Mouse (Mus musculus): ENCODE results near the gene Rps6ka5. TPM values are rescaled to one million over a fixed set of nuclear protein-coding genes. Genes with fewer than 3 reads are reported as not detected.
A peak's percentile ranks its signal among the peaks of the same experiment; 100 is the strongest.

Gene Rps6ka5
- polyA plus RNA-seq, 1 experiment from 2014 or later: 2.2 TPM

DNA sequence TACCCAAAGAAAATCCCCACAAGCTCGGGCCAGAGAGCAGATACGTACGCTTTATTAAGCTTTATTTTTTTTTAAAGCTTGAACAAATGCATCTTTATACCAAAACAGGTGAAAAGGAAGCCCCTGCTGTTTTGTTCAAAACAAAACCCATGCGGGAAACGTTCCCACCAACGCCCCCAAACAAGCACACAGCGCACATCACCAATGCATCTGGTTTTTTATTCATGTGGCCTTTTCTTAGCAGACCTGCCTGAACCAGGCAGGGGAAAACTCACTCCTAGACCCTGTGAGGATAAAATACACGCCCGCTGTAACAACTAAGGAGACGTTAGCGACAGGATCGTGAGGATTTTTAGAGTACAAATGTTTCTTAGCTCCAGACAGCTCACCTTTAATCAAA lies 191.8 kb downstream of the Rps6ka5 start:
- 0 out of 2 replicates have a peak, but pooled peaks cover 2% of the 10 kb centered on the region for H3K4me1 ChIP-seq
- ATAC-seq: no peak
- H3K36me3 ChIP-seq: no peaks in the 10 kb centered on the region
- H3K4me3 ChIP-seq: no peak overlapping the region
- 80% methylated on average over 12 of the region's 12 CpGs for WGBS (ENCODE audit: insufficient replicate concordance)
- H3K27ac ChIP-seq: no peak overlapping the region
- H3K4me2 ChIP-seq: no peak overlapping the region
- no peak overlapping the region for H3K9ac ChIP-seq
- no peaks in the 10 kb centered on the region for H3K9me3 ChIP-seq (replicated peaks)
- no peaks in the 10 kb centered on the region for H3K27me3 ChIP-seq (replicated peaks)

DNA sequence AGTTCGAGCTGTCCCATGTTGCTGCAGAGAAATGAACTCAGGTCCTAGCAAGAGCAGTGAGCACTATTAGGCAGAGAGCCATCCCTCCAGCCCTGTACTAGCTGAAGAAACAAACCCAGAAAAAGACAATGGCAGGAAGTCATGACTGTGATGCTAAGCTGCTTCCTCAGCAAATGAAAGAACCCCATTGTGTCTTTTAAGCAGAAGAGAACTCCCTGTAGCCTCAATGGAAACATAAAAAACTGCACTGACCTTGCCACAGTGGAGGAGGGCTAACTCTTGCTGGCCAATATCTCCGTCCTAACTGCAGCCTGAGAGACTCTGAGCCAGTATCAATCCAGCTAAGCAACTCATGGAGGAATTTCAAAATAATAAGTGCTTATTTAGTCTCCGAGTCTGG lies 192.8 kb downstream of the Rps6ka5 start:
- peaks cover 9% of the 10 kb centered on the region for H3K4me1 ChIP-seq
- H3K27ac ChIP-seq: no peak overlapping the region
- no peak overlapping the region for H3K4me2 ChIP-seq
- no peaks in the 10 kb centered on the region for H3K27me3 ChIP-seq (replicated peaks)
- no peak for ATAC-seq
- no peaks in the 10 kb centered on the region for H3K36me3 ChIP-seq
- no peaks in the 10 kb centered on the region for H3K9me3 ChIP-seq (replicated peaks)
- WGBS (ENCODE audit: insufficient replicate concordance): 66% methylated on average over 3 of the region's 3 CpGs
- H3K4me3 ChIP-seq: no peak overlapping the region
- H3K9ac ChIP-seq: no peak overlapping the region

DNA sequence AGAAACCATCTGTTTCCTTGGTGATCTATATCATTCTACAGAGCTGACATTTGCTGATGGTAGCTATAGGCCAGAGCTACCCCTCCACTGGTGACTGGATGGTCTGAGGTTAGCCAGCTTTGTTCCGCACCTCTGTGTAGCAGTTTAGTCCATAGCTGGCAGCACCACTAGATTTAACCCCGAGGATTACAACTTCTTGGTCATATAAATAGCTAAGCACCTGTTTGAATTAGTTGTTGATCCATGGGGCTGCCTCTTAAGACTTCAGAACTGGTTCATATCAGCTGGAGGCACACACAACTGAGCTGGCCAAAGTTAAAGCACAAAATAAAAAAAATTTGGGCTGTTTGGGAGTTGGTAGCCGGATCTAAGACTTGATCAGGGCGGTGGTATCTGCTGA lies 193.6 kb downstream of the Rps6ka5 start:
- 62% methylated on average over 4 of the region's 4 CpGs for WGBS (ENCODE audit: insufficient replicate concordance)
- H3K4me1 ChIP-seq: peaks cover 11% of the 10 kb centered on the region
- no peaks in the 10 kb centered on the region for H3K9me3 ChIP-seq (replicated peaks)
- H3K27ac ChIP-seq: no peak overlapping the region
- H3K9ac ChIP-seq: no peak overlapping the region
- ATAC-seq: no peak
- no peaks in the 10 kb centered on the region for H3K36me3 ChIP-seq
- no peak overlapping the region for H3K4me3 ChIP-seq
- H3K4me2 ChIP-seq: no peak overlapping the region
- H3K27me3 ChIP-seq (replicated peaks): no peaks in the 10 kb centered on the region

DNA sequence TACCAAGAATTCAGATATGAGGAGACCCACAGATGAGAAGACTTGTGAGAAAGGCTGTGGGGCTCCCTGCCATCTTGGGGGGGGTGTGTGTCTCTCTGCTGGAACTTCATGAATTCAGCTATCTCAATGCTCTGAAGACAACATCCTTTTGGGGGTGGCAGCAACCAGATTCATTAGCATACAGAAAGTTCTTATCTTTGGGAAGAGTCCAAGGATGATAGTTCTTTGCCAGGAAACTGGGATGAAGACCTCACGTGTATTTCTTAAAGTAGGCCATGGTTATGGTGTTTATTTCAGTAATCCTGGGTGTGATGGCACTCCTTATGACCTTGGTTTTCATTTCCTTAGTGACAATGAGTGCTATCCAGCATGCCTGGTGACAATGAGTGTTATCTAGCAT lies 195.0 kb downstream of the Rps6ka5 start:
- 39% methylated on average over 1 of the region's 1 CpGs for WGBS (ENCODE audit: insufficient replicate concordance)
- no peaks in the 10 kb centered on the region for H3K27me3 ChIP-seq (replicated peaks)
- H3K27ac ChIP-seq: 0 out of 2 replicates have a peak overlapping the region, but pooled peaks have one; percentile 25
- H3K36me3 ChIP-seq: no peaks in the 10 kb centered on the region
- no peak for ATAC-seq
- no peak overlapping the region for H3K4me3 ChIP-seq
- H3K4me2 ChIP-seq: no peak overlapping the region
- H3K4me1 ChIP-seq: peaks cover 13% of the 10 kb centered on the region
- no peak overlapping the region for H3K9ac ChIP-seq
- no peaks in the 10 kb centered on the region for H3K9me3 ChIP-seq (replicated peaks)

DNA sequence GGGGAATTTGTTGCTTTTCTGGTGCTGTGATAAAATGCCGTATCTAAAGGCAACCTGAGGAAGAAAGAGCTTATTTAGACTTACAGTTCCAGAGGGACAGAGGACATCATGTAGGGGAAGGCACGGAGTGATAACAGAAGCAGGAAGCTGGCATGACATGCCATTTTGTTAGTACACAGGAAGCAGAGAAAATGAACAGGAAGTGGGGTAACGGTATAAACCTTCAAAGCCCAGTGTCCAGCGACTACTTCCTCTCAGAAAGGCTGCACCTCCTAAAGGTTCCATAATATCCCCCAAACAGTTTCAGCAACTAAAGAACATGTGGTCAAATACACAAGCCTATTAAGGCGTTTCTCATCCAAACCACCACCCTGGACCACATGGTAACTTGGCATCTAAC lies 195.9 kb downstream of the Rps6ka5 start:
- no peak overlapping the region for H3K4me2 ChIP-seq
- no peaks in the 10 kb centered on the region for H3K27me3 ChIP-seq (replicated peaks)
- H3K36me3 ChIP-seq: no peaks in the 10 kb centered on the region
- H3K4me1 ChIP-seq: peaks cover 13% of the 10 kb centered on the region
- ATAC-seq: no peak
- no peaks in the 10 kb centered on the region for H3K9me3 ChIP-seq (replicated peaks)
- WGBS (ENCODE audit: insufficient replicate concordance): 38% methylated on average over 5 of the region's 5 CpGs
- no peak overlapping the region for H3K4me3 ChIP-seq
- no peak overlapping the region for H3K9ac ChIP-seq
- H3K27ac ChIP-seq: peak overlapping the region; percentile 25; the same call in 1 of the 2 replicates

DNA sequence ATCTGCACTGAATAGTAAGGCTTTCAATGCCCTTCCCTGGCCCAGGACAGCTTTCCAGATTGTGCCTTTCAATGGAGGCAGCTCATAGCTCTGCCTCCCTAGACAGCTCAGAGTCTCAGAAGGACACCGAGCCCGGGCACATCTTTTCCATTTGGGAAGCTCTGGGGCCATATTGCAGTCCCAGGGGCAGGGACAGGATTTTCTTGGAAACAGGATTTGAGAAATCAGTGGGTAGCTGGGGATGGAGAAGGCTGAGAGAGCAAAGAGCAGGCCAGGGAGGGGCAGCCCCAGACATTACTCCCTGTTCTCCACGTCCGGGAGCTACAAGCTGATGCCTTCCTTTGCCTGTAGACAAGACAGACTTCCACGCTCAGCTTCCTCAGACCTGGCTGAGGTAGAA lies 197.1 kb downstream of the Rps6ka5 start:
- ATAC-seq: no peak
- H3K27ac ChIP-seq: no peak overlapping the region
- no peak overlapping the region for H3K4me2 ChIP-seq
- H3K4me3 ChIP-seq: no peak overlapping the region
- WGBS (ENCODE audit: insufficient replicate concordance): 75% methylated on average over 5 of the region's 5 CpGs
- peaks cover 13% of the 10 kb centered on the region for H3K4me1 ChIP-seq
- H3K36me3 ChIP-seq: no peaks in the 10 kb centered on the region
- no peaks in the 10 kb centered on the region for H3K9me3 ChIP-seq (replicated peaks)
- no peak overlapping the region for H3K9ac ChIP-seq
- H3K27me3 ChIP-seq (replicated peaks): no peaks in the 10 kb centered on the region

DNA sequence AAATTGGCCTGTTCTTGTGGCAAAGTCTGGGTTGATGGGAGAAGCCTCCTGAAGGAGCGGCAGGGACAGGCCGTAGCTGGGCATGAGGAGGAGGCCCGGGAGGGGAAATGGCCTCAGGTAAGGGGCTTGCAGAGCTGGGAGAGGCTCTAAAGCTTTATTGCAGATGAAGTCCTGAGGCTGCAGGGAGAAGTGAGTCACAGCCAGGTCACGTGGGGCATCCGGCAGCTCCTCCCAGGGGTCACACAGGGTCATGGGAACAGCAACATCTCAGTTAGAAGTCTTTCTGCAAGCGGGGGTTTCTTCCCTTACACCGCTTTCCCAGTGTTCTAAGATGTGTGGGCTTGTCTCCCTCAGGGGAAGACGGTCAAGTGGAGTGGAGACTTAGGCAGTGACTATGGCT lies 197.6 kb downstream of the Rps6ka5 start:
- H3K36me3 ChIP-seq: no peaks in the 10 kb centered on the region
- H3K4me3 ChIP-seq: no peak overlapping the region
- no peak overlapping the region for H3K9ac ChIP-seq
- H3K27me3 ChIP-seq (replicated peaks): no peaks in the 10 kb centered on the region
- no peaks in the 10 kb centered on the region for H3K9me3 ChIP-seq (replicated peaks)
- H3K4me1 ChIP-seq: peaks cover 13% of the 10 kb centered on the region
- WGBS (ENCODE audit: insufficient replicate concordance): 53% methylated on average over 8 of the region's 8 CpGs
- no peak for ATAC-seq
- no peak overlapping the region for H3K27ac ChIP-seq
- no peak overlapping the region for H3K4me2 ChIP-seq

DNA sequence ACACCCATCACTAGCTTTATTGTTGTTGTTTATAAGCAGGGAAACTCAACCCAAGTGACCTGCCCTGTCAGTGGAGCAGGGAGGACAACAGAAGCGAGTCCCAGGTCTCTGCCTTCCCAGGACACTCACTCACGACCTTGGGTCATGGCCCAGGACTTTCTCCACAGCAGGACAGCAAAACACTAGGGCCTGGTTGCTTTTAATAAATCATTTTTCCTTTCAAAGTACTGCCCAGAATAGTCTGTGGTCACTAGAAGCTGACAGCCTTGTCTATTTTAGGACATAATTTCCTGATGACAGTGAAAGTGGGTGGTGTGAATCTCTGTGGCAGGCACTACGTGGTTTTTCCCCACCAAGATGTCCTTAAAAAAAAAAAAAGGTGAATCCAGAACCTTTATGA lies 198.5 kb downstream of the Rps6ka5 start:
- no peaks in the 10 kb centered on the region for H3K9me3 ChIP-seq (replicated peaks)
- no peak overlapping the region for H3K9ac ChIP-seq
- ATAC-seq: no peak
- WGBS (ENCODE audit: insufficient replicate concordance): 43% methylated on average over 3 of the region's 3 CpGs
- H3K27me3 ChIP-seq (replicated peaks): no peaks in the 10 kb centered on the region
- H3K36me3 ChIP-seq: no peaks in the 10 kb centered on the region
- peaks cover 13% of the 10 kb centered on the region for H3K4me1 ChIP-seq
- no peak overlapping the region for H3K4me3 ChIP-seq
- H3K27ac ChIP-seq: no peak overlapping the region
- H3K4me2 ChIP-seq: 0 out of 2 replicates have a peak overlapping the region, but pooled peaks have one; percentile 19

DNA sequence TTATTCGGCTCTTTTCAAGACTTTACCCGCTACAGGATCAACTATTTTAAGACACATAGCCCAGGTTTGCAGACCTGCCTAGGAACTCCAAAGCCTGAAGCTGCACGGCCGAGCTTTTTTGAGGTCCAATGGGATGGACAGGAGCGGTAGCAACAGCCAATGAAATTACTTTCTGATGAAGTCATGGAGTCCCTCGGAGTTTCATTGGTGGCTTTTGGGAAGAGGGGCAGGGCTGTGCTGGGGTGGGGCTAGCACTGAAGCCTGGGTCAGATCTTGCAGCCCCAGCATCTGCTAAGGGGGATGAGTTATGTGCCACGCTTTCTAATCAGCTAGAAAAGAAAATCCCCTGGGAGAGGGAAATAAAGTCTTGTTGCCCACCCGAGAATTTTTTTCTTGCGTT lies 199.0 kb downstream of the Rps6ka5 start:
- no peaks in the 10 kb centered on the region for H3K36me3 ChIP-seq
- H3K27me3 ChIP-seq (replicated peaks): no peaks in the 10 kb centered on the region
- H3K4me3 ChIP-seq: no peak overlapping the region
- ATAC-seq: peak; percentile 87
- peak overlapping the region; percentile 29 for H3K4me2 ChIP-seq
- WGBS (ENCODE audit: insufficient replicate concordance): 12% methylated on average over 9 of the region's 9 CpGs
- H3K9me3 ChIP-seq (replicated peaks): no peaks in the 10 kb centered on the region
- H3K27ac ChIP-seq: no peak overlapping the region
- no peak overlapping the region for H3K9ac ChIP-seq
- peaks cover 13% of the 10 kb centered on the region for H3K4me1 ChIP-seq

DNA sequence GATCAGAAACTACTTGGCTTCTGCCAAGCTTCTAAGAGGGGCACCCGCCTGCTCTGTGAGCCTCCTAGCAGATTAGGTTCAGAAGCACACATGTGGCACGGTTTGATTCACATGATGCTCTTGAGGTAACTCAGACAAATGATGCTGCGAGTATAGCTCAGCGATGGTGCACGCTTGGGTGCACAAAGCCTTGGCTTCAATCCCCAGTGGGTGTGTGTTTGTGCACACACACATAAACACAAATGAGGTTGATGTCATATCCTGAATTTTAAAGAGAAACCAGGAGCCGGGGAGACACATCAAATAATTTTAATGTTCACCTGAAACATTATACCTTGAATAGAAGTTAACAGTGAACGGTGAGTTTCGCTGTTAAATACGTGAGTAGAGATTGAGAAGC lies 199.5 kb downstream of the Rps6ka5 start:
- Histone ChIP-seq H3K27ac (no peak overlapping the region), H3K36me3 (no peaks in the 10 kb centered on the region), H3K4me3 (no peak overlapping the region), H3K9me3 (replicated peaks) (no peaks in the 10 kb centered on the region), H3K27me3 (replicated peaks) (no peaks in the 10 kb centered on the region), H3K4me2 (peak overlapping the region; percentile 29), H3K4me1 (peaks cover 13% of the 10 kb centered on the region), H3K9ac (no peak overlapping the region)
- no peak for ATAC-seq
- whole genome bisulfite sequencing (ENCODE audit: insufficient replicate concordance): 74% methylated on average over 9 of the region's 9 CpGs

DNA sequence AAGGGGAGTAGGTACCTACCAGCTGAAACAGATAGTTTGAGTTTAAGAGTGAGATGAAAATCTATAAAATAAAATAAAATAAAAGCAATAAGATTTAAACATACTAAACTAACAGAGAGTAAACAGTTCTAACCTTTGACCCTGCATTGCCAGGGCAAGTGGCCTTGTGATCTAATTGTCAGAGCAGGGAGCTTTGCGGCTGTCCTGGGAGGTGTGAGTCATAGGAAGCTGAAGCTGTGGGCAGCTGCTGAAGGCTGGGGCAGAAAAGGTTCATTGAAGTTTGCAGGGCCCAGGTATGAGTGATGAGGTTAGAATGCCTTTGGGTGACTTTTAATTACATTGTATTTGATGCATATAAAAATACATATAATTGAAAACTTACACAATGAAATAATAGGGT lies 200.8 kb downstream of the Rps6ka5 start:
- 58% methylated on average over 1 of the region's 1 CpGs for WGBS (ENCODE audit: insufficient replicate concordance)
- peaks cover 16% of the 10 kb centered on the region for H3K4me1 ChIP-seq
- H3K36me3 ChIP-seq: no peaks in the 10 kb centered on the region
- H3K9me3 ChIP-seq (replicated peaks): no peaks in the 10 kb centered on the region
- no peak for ATAC-seq
- no peak overlapping the region for H3K9ac ChIP-seq
- no peak overlapping the region for H3K4me3 ChIP-seq
- no peak overlapping the region for H3K27ac ChIP-seq
- H3K27me3 ChIP-seq (replicated peaks): peaks cover 6% of the 10 kb centered on the region; the same call in 1 of the 2 replicates
- H3K4me2 ChIP-seq: no peak overlapping the region

DNA sequence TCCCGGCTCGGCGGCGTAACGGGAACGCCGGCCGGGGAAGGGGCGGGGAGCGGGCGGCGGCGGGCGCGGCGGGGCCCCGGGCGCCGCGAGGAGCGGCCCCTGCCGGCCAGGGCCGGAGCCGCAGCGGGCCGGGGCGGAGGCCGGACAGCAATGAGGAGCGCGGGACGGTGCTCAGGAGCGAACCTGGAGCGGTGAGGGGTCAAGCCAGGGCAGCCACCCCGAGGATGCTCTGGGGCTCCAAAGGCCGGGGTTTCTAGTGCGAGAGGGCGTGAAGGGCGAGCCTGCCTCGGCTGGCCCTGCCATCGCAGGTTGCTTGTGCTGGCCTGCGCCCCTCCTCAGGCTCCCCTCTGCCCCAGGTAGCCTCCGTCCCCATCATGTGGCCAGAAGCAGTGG lies 206.0 kb downstream of the Rps6ka5 start, which contains the start of gene Ttc7b:
TSS of gene Ttc7b (minus strand) at position 33 of the 393 bp plus-strand sequence.
- Histone ChIP-seq H3K27ac (peak within 1 kb of the TSS; percentile 25; the same call in 1 of the 2 replicates), H3K4me1 (peaks cover 37% of the 10 kb centered on the region)
- 2% methylated on average over 33 of the region's 42 CpGs for WGBS (ENCODE audit: insufficient replicate concordance)

More for the DNA sequence above, 206.0 kb downstream of the Rps6ka5 start, which contains the start of gene Ttc7b:
- H3K4me3 ChIP-seq: peak within 1 kb of the TSS; percentile 68
- no peaks in the 10 kb centered on the region for H3K9me3 ChIP-seq (replicated peaks)
- peak within 1 kb of the TSS; percentile 81 for H3K4me2 ChIP-seq
- peak within 1 kb of the TSS; percentile 79 for H3K9ac ChIP-seq
- H3K36me3 ChIP-seq: no peaks in the 10 kb centered on the region
- ATAC-seq: peak; percentile 62
- H3K27me3 ChIP-seq (replicated peaks): peaks cover 22% of the 10 kb centered on the region

Measured in liver, embryonic 12.5 days (tissue).